Mouse (Mus musculus) embryonic facial prominence, embryonic 12.5 days (tissue): ENCODE results near the gene Mon2. TPM values are rescaled to one million over a fixed set of nuclear protein-coding genes. Genes with fewer than 3 reads are reported as not detected.

ENCODE experiments used
- ATAC-seq: fragments of 200-750 bp; cut with Nextera tagmentation; 2 replicates; pipeline ENCODE4 v1.8.0; 2017; ENCODE audit not compliant: insufficient number of reproducible peaks, insufficient read depth, low FRiP score, low TSS enrichment
- H3K27ac ChIP-seq: fragments of 300-500 bp; sonication (generic); 2 replicates; pipeline ENCODE4 v1.5.1; 2016; ENCODE audit warnings: mild to moderate bottlenecking
- H3K27me3 ChIP-seq: fragments of 300-500 bp; sonication (generic); 2 replicates; pipeline ENCODE4 v1.6.1; 2016; ENCODE audit warnings: mild to moderate bottlenecking, moderate library complexity
- H3K36me3 ChIP-seq: fragments of 300-500 bp; sonication (generic); 2 replicates; pipeline ENCODE4 v1.6.1; 2016; ENCODE audit warnings: mild to moderate bottlenecking
- H3K4me1 ChIP-seq: fragments of 300-500 bp; sonication (generic); 2 replicates; pipeline ENCODE4 v1.6.1; 2016
- H3K4me2 ChIP-seq: fragments of 300-500 bp; sonication (generic); replicated peaks from 2 replicates; pipeline ENCODE4 v1.6.1; 2016; ENCODE audit warnings: mild to moderate bottlenecking, moderate library complexity
- H3K4me3 ChIP-seq: fragments of 300-500 bp; sonication (generic); 2 replicates; pipeline ENCODE4 v1.5.1; 2016; ENCODE audit warnings: mild to moderate bottlenecking
- H3K9ac ChIP-seq: fragments of 300-500 bp; sonication (generic); 2 replicates; pipeline ENCODE4 v1.6.1; 2016; ENCODE audit warnings: mild to moderate bottlenecking, moderate library complexity
- H3K9me3 ChIP-seq: fragments of 300-500 bp; sonication (generic); 2 replicates; pipeline ENCODE4 v1.6.1; 2016; ENCODE audit warnings: mild to moderate bottlenecking, moderate library complexity
- WGBS: fragments of 180-500 bp; shearing (Covaris S2); methylation state at CpG from one replicate; pipeline ENCODE4 v1.1.7; 2016; 5-methylcytosine and 5-hydroxymethylcytosine counted together
- microRNA counts: library from miRNA; unstranded; fragments of <30 nt; microRNA quantifications from one replicate; lab custom pipeline; 2017
- microRNA-seq: library from miRNA; unstranded; fragments of <30 nt; microRNA quantifications from one replicate; pipeline ENCODE4, GENCODE M21; 2017
- polyA plus RNA-seq: library from polyadenylated mRNA; unstranded; fragments of >200 nt; fragmentation: Nextera tagmentation; extraction: Ambion mirVana; gene quantifications from 2 replicates; pipeline ENCODE4 v1.2.1, GENCODE M21; 2016

The Mon2 gene
- polyA plus RNA-seq, 1 experiment from 2014 or later, result 47.4 TPM

DNA sequence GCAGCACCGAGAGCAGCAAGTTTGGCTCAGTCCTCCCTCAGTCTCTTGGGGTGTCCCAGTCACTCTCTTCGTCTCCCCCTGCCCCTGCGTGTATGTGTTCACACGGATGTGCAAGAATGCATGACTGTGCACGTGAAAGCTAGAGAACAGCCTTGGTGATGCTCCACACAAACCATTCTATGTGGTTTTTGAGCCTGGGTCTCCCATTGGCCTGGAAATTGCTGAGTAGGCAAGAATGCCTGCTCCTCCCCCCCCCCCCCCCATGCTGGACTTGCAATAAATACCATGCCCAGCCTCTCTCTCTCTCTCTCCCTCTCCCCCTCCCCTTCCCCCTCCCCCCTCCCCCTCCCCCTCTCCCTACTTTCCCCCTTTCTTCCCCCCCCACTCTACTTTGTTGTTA, 117.6 kb downstream of the Mon2 start:
- Histone ChIP-seq H3K36me3 (no peaks in the 10 kb centered on the region), H3K27ac (no peak overlapping the region), H3K4me1 (peaks cover 7% of the 10 kb centered on the region), H3K27me3 (no peaks in the 10 kb centered on the region), H3K9ac (no peak overlapping the region), H3K4me3 (no peak overlapping the region), H3K4me2 (no peak overlapping the region), H3K9me3 (no peaks in the 10 kb centered on the region)
- WGBS, result 87% methylated on average over 5 of the region's 5 CpGs
- no peak for ATAC-seq

DNA sequence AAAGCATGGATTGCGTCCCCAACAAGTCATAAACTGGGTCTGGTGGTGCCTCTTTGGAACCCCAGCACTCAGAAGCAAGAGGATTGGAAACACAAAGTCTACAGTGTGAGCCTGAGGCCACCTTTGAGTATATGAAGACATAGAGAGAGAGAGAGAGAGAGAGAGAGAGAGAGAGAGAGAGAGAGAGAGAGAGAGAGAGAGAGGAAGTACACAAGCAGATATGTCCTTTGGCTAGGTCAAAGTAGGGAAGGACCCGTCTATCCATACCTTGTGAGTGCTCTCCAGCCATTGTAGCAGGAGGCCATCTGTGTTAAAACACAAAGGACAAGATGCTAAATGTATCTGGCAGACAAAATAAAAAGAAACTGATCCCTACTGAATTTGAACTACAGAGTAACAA, 118.4 kb downstream of the Mon2 start:
- Histone ChIP-seq H3K9me3 (no peaks in the 10 kb centered on the region), H3K4me3 (no peak overlapping the region), H3K27ac (no peak overlapping the region), H3K27me3 (no peaks in the 10 kb centered on the region), H3K36me3 (no peaks in the 10 kb centered on the region), H3K9ac (no peak overlapping the region), H3K4me2 (no peak overlapping the region), H3K4me1 (no peaks in the 10 kb centered on the region)
- 87% methylated on average over 2 of the region's 2 CpGs for whole genome bisulfite sequencing
- no peak for ATAC-seq

DNA sequence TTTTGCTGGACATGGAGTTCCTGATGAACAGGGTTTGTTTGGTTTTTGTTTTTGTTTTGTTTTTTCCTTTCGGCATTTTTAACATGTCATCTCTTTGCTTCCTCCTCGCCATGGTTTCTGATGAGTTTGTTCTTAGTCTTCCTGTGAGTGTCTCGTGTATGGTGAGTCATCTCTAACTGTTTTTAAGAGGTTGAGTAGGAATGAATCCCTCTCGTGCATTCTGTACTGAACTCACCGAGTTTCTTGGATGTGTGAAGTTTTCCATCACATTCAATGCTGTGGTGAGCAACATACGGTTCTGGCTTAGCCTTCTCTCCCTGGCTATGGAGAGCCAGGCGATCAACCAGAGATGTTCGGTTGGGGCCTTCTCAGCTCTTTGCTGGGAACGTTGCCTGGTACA, 122.7 kb downstream of the Mon2 start:
- Histone ChIP-seq H3K9me3 (no peaks in the 10 kb centered on the region), H3K27me3 (no peaks in the 10 kb centered on the region), H3K4me1 (no peaks in the 10 kb centered on the region), H3K4me2 (no peak overlapping the region), H3K4me3 (no peak overlapping the region), H3K27ac (no peak overlapping the region), H3K9ac (no peak overlapping the region), H3K36me3 (no peaks in the 10 kb centered on the region)
- ATAC-seq, result no peak
- 94% methylated on average over 9 of the region's 9 CpGs for WGBS

DNA sequence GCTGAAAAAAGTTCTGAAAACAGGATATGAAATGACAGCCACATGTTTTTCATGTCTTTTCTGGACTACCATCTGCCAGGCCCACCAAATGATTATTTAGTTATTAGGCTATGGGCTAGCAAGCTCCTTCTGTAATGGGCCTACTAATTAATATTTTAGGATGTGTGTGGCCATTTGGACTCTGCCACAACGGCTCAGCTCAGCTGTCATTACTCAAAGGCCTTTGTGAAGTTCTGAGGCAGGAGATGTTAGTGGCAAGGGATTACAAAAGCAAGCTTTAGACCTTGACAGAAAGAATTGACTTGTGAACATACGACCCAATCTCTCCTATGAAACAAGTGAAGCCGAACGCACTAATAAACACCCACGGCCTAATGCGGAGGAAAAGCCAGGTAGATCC, 125.3 kb downstream of the Mon2 start:
- Histone ChIP-seq H3K4me1 (no peaks in the 10 kb centered on the region), H3K27ac (no peak overlapping the region), H3K4me3 (no peak overlapping the region), H3K9me3 (no peaks in the 10 kb centered on the region), H3K36me3 (no peaks in the 10 kb centered on the region), H3K27me3 (no peaks in the 10 kb centered on the region), H3K4me2 (no peak overlapping the region), H3K9ac (no peak overlapping the region)
- 78% methylated on average over 6 of the region's 6 CpGs for WGBS
- ATAC-seq, result no peak

DNA sequence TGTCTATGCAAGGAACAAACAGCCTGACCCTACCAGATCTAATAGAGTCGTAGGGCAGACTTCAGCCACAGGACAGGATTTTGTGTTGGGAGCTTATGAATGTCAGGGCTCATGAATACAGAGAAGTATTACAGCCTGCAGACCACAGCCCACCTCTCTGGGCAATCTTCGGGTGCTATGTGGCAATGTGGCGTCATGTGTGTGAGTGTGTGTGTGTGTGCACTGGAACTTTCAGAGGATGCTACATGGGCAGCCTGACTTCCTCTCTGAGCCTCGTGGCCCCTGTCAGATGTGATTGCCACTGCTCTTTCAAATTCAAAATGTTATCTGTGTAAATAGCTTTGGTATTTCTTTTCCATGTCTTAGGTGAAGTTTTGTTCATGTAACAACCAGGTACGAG, 131.4 kb downstream of the Mon2 start:
- 70% methylated on average over 5 of the region's 5 CpGs for WGBS
- Histone ChIP-seq H3K27ac (no peak overlapping the region), H3K9me3 (no peaks in the 10 kb centered on the region), H3K4me3 (no peak overlapping the region), H3K9ac (no peak overlapping the region), H3K36me3 (no peaks in the 10 kb centered on the region), H3K27me3 (no peaks in the 10 kb centered on the region), H3K4me1 (0 out of 2 replicates have a peak, but pooled peaks cover 6% of the 10 kb centered on the region), H3K4me2 (no peak overlapping the region)
- no peak for ATAC-seq

DNA sequence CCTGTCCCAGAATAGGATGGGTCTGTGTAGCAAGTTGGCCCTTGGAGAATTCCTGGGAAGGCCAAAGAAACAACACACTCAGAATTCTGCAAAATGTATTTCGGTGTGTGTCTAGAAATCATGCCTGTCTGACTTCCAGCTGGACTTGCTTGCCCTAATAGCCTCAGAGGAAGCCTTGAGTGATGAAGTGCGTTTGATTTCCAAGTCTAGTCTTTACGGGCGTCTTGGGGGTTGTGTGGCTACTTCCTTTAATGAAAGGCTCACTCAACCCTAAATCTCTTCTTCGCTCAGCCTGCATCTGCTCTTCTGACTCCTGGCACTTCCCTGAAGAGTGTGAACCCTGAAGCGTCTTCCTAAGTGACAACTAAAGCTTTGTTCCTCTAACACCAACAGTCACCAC, 132.5 kb downstream of the Mon2 start:
- no peak overlapping the region for H3K4me3 ChIP-seq
- H3K4me1 ChIP-seq, result 0 out of 2 replicates have a peak, but pooled peaks cover 6% of the 10 kb centered on the region
- WGBS, result 49% methylated on average over 6 of the region's 6 CpGs
- H3K27me3 ChIP-seq, result no peaks in the 10 kb centered on the region
- no peak overlapping the region for H3K27ac ChIP-seq
- H3K9ac ChIP-seq, result no peak overlapping the region
- ATAC-seq, result no peak
- H3K4me2 ChIP-seq, result no peak overlapping the region
- no peaks in the 10 kb centered on the region for H3K9me3 ChIP-seq
- no peaks in the 10 kb centered on the region for H3K36me3 ChIP-seq

DNA sequence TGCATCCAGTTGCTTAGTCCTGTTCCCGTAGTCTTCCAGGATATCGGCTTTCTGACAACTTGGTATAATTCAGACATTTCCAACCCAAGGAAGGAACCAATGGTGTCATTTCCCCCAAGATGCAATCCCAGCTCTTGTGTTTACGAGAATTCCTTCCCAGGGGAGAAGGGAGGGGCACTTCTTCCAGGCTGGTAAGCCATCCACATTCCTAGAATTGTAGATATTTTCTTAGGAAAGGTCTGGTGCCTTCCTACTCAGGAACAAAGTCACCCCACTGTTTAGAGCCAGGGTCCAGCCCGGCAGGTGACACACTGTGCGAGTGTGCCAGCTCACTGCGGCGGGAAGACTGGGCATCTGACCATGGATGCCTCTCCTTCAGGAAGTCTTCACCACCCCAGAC, 133.5 kb downstream of the Mon2 start:
- no peaks in the 10 kb centered on the region for H3K27me3 ChIP-seq
- no peak overlapping the region for H3K4me2 ChIP-seq
- ATAC-seq, result no peak
- no peak overlapping the region for H3K27ac ChIP-seq
- no peak overlapping the region for H3K9ac ChIP-seq
- H3K4me1 ChIP-seq, result 0 out of 2 replicates have a peak, but pooled peaks cover 6% of the 10 kb centered on the region
- H3K4me3 ChIP-seq, result no peak overlapping the region
- H3K36me3 ChIP-seq, result no peaks in the 10 kb centered on the region
- WGBS, result 77% methylated on average over 7 of the region's 7 CpGs
- H3K9me3 ChIP-seq, result no peaks in the 10 kb centered on the region

MicroRNA genes within 50 kb of the gene (microRNA counts, 519-probe panel; counts per million panel counts)
- microRNA mmu-let-7i (lab: Ali Mortazavi, UCI), result 7,136 counts per million, percentile 97 among the panel's probes with 10 or more counts

Small RNA genes within 50 kb of the gene (microRNA-seq; reads per million reads assigned to microRNA genes)
- 32,972 reads per million, percentile 98 among the genes with 10 or more reads in this experiment for gene Mirlet7i

Other genes with a start within 250 kb of the Mon2 start
- 68.9 and 73.5 TPM in 2 replicates for gene Usp15, start 120.5 kb upstream of the Mon2 start, polyA plus RNA-seq
- 11.0 and 12.7 TPM in 2 replicates for gene Fam19a2, start 187.5 kb upstream of the Mon2 start, polyA plus RNA-seq